Comparison of ENCODE assay signal across 18 mouse cellular contexts in the genomic region with DNA sequence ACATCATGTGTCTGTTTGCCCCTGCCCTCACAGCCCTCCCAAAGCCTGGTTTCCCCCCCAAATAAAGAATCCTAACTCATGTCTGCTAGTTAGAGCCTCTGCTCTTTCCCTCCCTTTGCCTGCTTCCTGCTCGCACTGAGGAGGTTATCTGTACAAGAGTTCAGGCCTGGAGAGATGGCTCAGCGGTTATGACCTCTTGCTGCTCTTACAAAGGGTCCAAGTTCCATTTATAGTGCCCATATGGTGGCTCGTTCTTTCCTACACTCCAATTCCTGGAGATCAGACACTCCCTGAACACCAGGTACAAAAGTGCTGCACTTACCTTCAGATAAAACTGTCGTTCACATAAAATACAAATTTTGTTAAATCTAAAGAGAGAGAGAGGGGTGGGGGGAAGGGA.
"Had no signal": no experiment of that assay in that cellular context is flagged by ENCODE, and none has a peak within 500 bp of the region (broad histone marks: within the 10 kb centered on the region; RNA-seq: fewer than 3 reads in every experiment).

No protein-coding gene starts in this region.

- H3K9ac ChIP-seq: liver, embryonic 14.5 days; lung, embryonic 14.5 days; midbrain, embryonic 13.5 days; neural tube, embryonic 13.5 days; neural tube, embryonic 15.5 days; stomach, embryonic 15.5 days had no signal

- H3K27me3 ChIP-seq: midbrain, embryonic 13.5 days; neural tube, embryonic 13.5 days; neural tube, embryonic 15.5 days; stomach, embryonic 15.5 days had no signal

- H3K4me1 ChIP-seq: midbrain, embryonic 13.5 days; neural tube, embryonic 13.5 days; neural tube, embryonic 15.5 days; stomach, embryonic 15.5 days had no signal

- H3K4me3 ChIP-seq: midbrain, embryonic 10.5 days; midbrain, embryonic 13.5 days; myocyte; neural tube, embryonic 13.5 days; neural tube, embryonic 15.5 days; stomach, embryonic 15.5 days had no signal

- H3K4me2 ChIP-seq: lung, embryonic 14.5 days; midbrain, embryonic 13.5 days; neural tube, embryonic 13.5 days; neural tube, embryonic 15.5 days; stomach, embryonic 15.5 days had no signal

- H3K27ac ChIP-seq: liver, embryonic 14.5 days; midbrain, embryonic 10.5 days; midbrain, embryonic 13.5 days; neural tube, embryonic 13.5 days; neural tube, embryonic 15.5 days; stomach, embryonic 15.5 days; stomach, postnatal 0 days had no signal

- ATAC-seq: midbrain, embryonic 13.5 days; midbrain, embryonic 16.5 days had no signal

- H3K36me3 ChIP-seq: midbrain, embryonic 10.5 days; midbrain, embryonic 13.5 days; neural tube, embryonic 13.5 days; neural tube, embryonic 15.5 days; stomach, embryonic 15.5 days had no signal

- DNase-seq: lung, adult 18-20 months; lung, embryonic 14.5 days; lung, postnatal 10 days; lung, postnatal 4 days; right cerebral cortex, postnatal 14 days; spleen, adult 18-20 months; thymus, adult 2 months; thymus, postnatal 25 days; thymus, postnatal 4 days had no signal

- H3K9me3 ChIP-seq: midbrain, embryonic 10.5 days; midbrain, embryonic 13.5 days; neural tube, embryonic 13.5 days; neural tube, embryonic 15.5 days; stomach, embryonic 15.5 days had no signal
